Mouse (Mus musculus) right cerebral cortex, adult 18-20 months (tissue): ENCODE measurements around the gene Haus3.

Source experiments
- DNase-seq: peaks from one replicate; pipeline ENCODE4 v3.0.0; 2022; ENCODE audit warnings: mixed read lengths

Gene Haus3

DNA sequence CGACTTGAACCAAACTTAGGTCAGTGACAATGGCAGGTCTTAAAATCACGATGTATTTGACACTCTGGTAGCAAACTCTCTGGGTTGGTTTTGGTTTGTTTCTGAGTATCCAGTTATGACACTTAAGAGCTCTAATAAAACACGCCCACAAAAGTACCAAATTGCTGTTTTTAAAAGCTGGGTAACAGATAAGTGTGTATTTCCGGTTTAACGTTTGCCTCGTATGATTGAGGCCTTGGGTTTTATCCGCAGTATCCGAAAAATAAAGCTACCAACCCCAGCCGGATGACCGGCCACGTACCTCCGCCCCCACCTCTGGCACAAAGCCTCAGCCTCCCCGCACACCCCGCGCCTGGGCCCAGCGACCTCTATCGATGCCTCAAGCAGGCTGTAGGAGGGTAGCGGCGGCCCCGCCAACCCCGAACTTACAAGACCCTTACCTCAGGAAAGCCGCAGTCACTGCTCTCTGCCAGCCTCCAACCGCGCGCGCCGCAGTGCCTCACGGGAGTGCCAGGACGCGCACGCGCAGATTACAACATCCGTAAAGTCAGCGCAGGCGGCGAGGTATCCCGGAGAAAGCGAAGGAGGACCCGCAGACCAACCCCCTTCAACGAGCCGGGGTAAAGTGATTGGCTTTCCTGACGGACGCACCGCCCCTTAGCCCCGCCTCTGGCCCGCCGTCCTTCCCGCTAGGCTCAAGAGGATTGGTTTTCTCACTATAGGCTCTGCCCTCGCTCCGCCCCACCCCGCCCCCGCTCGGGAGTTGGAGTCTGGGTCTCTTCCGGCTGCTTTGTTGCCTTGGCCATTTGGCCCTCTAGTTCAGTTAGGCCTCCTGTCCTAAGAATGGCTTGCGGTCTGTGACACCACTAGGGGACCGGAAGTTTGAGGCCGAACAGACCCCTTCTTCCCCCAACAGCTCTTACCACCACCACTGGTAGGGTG, at the start of gene Haus3, which contains the start of gene Poln:
TSS of gene Haus3 (minus strand) at position 578 of the 942 bp plus-strand sequence.
TSS of gene Poln (minus strand) at position 499 of the 942 bp plus-strand sequence.
- peak; percentile 99 for DNase-seq

GRCm38 (mm10) chr5:34218672-34219071, 49.3 kb upstream of the Haus3 start:
- DNase-seq: no peak

GRCm38 (mm10) chr5:34217756-34218155, 48.4 kb upstream of the Haus3 start:
- DNase-seq: no peak

DNA sequence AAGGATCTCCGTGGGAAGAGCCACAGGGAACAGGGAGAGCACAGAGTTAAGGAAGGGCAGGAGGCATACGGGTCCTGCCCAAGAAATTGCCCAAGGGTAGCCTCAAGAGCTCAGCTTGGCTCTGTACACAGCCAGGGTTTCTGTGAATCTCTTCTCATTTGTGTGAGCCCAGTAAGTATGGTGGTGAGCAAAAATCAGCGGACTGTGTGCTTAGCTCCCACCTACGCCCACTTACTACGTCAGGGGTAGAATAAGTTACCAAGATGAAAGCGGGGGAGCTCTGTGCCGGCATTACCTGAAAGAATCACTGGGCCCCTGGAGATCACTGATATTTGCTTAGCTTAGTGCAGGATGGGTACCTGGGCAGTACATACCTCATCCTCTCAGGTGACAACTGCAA, 46.7 kb upstream of the Haus3 start:
- DNase-seq: no peak

- no peak for DNase-seq
Observed at GRCm38 (mm10) chr5:34213659-34214058, 44.3 kb upstream of the Haus3 start.

GRCm38 (mm10) chr5:34210279-34210678, 41.0 kb upstream of the Haus3 start:
- DNase-seq: peak; percentile 80

DNA sequence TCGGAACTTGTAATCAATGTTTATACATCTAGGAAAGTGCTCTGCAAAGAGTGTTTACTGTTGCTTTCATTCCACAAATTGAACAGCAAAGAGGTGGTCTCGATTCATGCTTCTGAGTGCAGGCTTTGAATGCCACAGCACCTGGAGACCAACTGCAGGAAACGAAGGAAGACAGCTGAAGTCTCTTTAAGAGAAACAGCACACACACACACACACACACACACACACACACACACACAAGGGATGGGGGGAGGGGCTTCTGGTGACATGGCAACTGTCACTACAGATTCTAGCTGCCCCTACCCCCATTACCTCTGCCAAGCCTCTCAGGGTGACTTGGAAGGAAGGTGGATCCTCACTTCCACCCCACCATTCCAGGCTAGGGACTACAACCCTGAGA, 38.2 kb upstream of the Haus3 start:
- no peak for DNase-seq

GRCm38 (mm10) chr5:34205788-34206187, 36.5 kb upstream of the Haus3 start:
- DNase-seq: no peak

- DNase-seq: no peak
Observed at GRCm38 (mm10) chr5:34204911-34205310, 35.6 kb upstream of the Haus3 start.

GRCm38 (mm10) chr5:34202006-34202405, 32.7 kb upstream of the Haus3 start:
- no peak for DNase-seq

GRCm38 (mm10) chr5:34201396-34201795, 32.1 kb upstream of the Haus3 start:
- DNase-seq: no peak

DNA sequence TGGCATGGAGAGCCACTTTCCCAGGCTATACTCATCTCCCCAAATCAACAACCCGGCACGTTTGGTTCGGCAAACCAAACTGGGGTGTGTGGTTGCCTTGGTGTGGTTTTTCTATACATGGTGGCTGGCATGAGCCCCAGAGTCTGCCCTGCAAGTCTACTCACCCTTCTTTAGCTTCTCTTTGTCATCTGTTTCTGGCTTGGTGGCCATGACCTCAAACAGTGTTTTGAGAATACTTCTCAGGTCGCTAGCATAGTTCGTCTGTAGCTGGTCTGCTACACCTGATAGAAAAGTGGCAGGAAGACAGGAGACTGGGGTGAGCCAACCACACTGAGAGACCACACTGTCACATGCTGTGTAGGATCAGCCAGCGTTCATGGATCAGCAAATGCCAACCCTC, 29.3 kb upstream of the Haus3 start:
- DNase-seq: no peak

DNA sequence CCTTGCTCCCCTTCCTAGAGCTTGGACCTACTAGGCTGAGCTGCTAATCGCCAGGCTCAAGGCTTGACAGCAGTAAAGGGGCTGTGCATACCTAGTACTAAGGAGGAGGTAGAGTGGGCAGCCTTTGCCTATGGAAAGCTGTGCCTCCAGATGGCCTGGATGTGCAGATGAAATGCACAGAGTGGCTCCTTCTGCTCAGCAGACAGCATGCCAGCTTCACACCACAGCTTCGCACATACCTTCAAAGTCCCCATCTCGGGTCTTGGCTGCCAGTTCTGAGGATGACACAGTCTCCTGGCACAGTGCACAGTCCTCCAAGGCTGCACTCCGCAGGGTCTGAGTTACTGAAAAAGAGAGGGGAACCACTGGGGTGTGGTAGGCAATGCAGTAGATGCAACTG, 27.9 kb upstream of the Haus3 start:
- peak; percentile 90 for DNase-seq

GRCm38 (mm10) chr5:34196423-34196822, 27.1 kb upstream of the Haus3 start:
- no peak for DNase-seq

DNA sequence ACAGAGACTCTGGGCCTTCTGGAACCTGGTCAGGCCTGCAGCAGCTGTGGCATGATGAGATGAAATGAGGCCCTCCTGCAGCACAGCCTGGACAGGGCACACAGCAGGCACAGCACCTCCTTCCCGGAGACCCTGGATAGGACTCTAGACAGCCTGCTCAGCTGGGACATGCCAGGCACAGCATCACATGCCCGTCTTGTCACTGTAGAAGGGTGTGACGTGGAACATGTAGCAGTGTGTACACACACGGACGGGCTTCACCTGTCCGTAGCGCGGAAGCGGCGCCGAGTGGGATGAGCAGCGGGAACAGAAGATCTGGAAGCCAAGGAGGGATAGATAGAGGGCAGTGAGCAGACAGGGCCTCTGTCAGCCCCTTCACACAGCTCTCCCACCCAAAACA, 26.5 kb upstream of the Haus3 start:
- no peak for DNase-seq

- DNase-seq: peak; percentile 72
Observed at GRCm38 (mm10) chr5:34194975-34195662, 25.8 kb upstream of the Haus3 start.

- DNase-seq: no peak
Observed at GRCm38 (mm10) chr5:34194426-34194825, 25.1 kb upstream of the Haus3 start.

- DNase-seq: no peak
Observed at GRCm38 (mm10) chr5:34191843-34192242, 22.5 kb upstream of the Haus3 start.

GRCm38 (mm10) chr5:34191021-34191420, 21.7 kb upstream of the Haus3 start:
- DNase-seq: peak; percentile 55

DNA sequence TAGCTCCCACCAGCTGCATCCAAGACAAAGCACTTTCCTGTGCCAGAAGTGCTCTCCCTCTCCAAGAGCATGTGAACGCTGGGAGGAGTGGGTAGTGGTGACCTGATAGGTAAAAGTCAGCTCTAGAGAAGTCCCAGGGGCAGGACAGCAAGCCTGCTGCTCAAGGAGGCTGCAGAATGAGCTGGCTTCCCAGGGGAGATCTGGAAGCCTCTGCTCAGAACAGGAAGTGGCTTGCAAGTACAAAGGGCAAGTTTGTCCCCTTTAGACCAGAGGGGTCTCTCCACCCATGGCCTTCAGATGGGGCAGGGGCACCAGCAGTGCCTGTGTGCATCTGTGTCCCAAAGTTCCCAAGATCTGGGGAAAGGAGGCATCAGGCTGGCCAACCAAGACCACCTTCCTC, 20.2 kb upstream of the Haus3 start:
- no peak for DNase-seq

DNA sequence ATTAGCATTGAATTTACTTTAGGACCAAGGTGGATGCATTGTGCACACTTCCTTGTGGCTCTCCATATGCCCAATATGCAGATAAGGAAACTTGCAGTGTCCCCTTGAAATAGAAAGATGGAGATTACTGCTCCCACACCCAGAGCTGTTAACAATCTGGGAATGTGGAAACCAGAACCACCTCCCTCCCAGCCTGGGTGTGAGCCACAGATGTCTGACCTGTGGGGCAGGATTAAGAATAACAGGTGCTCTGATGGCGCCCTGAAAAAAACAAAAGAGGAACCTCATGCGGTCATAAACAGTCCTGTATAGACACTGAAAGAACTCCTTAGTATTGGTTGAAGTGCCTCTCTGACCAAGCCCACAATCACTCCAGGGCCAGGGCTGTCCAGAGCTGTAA, 19.5 kb upstream of the Haus3 start:
- DNase-seq: no peak

DNA sequence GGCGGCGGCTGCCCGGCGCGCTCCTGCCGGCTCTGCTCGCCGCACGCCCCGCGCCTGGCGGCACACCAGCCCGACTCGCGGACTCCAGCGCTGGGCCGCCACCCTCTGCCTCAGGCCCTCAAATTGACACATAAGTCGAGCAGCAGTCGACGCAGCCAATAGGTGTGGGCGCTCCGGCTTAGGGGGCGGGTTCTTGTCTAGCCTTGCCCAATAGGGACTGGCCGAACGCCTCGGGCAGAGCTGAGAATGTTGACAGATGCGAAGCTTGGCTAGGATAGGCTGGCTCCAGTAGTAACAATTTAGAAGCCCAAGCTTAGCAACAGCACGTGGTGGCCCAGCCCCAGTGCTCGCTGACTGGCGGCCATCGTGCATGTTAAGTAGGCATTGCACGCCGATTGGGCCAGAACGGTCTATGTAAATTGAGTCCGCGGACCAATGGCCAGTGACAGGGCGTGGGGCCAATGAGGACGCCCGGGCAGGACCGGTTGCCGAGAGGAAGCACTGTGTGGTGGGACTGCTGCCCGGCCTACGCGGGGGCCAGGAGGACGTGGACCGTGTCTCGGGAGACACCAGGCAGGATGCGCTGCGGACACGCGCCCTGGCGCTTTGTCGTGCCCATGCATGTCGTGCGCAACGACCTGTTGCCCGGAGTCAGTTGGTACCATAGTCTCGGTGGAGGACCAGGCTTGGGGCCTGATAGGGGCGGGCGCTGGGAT, 18.4 kb upstream of the Haus3 start, which contains the start of gene Mxd4:
TSS of gene Mxd4 (minus strand) at position 120 of the 716 bp plus-strand sequence.
- DNase-seq: peak; percentile 100

GRCm38 (mm10) chr5:34186961-34187391, 17.6 kb upstream of the Haus3 start:
- peak; percentile 44 for DNase-seq
